7 mouse cellular contexts compared by ENCODE assay signal in the genomic region with DNA sequence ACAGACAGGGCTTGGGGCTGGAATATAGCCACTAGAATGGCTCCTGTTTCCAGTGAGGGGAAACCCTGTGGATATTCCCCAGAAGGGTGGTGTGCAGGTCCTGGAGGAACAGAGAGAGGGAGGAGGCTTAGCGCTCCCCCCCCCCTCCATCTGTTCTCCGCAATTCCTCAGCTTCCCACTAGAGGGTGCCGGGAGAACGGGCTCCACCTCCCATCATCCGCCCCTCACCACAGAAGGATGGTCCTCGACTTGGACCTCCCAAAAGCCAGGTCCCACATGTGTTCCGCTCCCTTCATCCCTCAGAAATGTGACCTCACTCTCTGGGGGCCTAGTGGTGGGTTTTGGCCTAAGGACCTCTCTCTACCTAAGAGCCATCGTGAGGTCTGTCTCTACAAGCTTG. TPM values are rescaled to one million over a fixed set of nuclear protein-coding genes. Genes with fewer than 3 reads are reported as not detected.
DNase-seq lines count a peak whose midpoint lies in the region; ATAC-seq lines count a peak whose summit lies in the region.

No protein-coding gene starts in this region.

- peak; percentile 61 for DNase-seq in right cerebral cortex, postnatal 25 days
- DNase-seq in right cerebral cortex, postnatal 14 days, result no peak
- DNase-seq in cerebellum, adult 11 months, result peak; percentile 44
- peak; percentile 22 for DNase-seq in skeletal muscle tissue, adult 2 months (ENCODE audit: low read depth, low spot score)

- peak; percentile 39; the same call in 1 of the 2 replicates for ATAC-seq in forebrain, embryonic 16.5 days
- ATAC-seq in hindbrain, embryonic 15.5 days (ENCODE audit: low FRiP score, low read depth), result 0 out of 2 replicates have a peak, but pooled peaks have one; percentile 10
- peak; percentile 49 for ATAC-seq in lung, embryonic 16.5 days (ENCODE audit: low read depth)

- H3K9ac ChIP-seq in forebrain, embryonic 16.5 days (replicated peaks; ENCODE audit: low read depth, low read length), result no peak overlapping the region
- H3K9ac ChIP-seq in hindbrain, embryonic 15.5 days, result no peak overlapping the region
- H3K9ac ChIP-seq in lung, embryonic 16.5 days (ENCODE audit: low read length), result no peak overlapping the region

- WGBS in forebrain, embryonic 16.5 days, result 8% methylated on average over 6 of the region's 8 CpGs
- 5% methylated on average over 8 of the region's 8 CpGs for WGBS in hindbrain, embryonic 15.5 days
- WGBS in lung, embryonic 16.5 days, result 4% methylated on average over 8 of the region's 8 CpGs

- peaks cover 29% of the 10 kb centered on the region for H3K4me1 ChIP-seq in forebrain, embryonic 16.5 days (replicated peaks; ENCODE audit: control insufficient read depth, insufficient read depth, low read length)
- peaks cover 43% of the 10 kb centered on the region for H3K4me1 ChIP-seq in hindbrain, embryonic 15.5 days (replicated peaks)
- H3K4me1 ChIP-seq in lung, embryonic 16.5 days (replicated peaks; ENCODE audit: control insufficient read depth, insufficient read depth, low read length), result peaks cover 13% of the 10 kb centered on the region

- no peaks in the 10 kb centered on the region for H3K27me3 ChIP-seq in forebrain, embryonic 16.5 days (replicated peaks; ENCODE audit: control insufficient read depth, insufficient read depth, low read length)
- no peaks in the 10 kb centered on the region for H3K27me3 ChIP-seq in hindbrain, embryonic 15.5 days
- peaks cover 10% of the 10 kb centered on the region for H3K27me3 ChIP-seq in lung, embryonic 16.5 days (ENCODE audit: control insufficient read depth, insufficient read depth, low read depth, low read length)

- no peaks in the 10 kb centered on the region for H3K9me3 ChIP-seq in forebrain, embryonic 16.5 days (ENCODE audit: control insufficient read depth, low read length)
- no peaks in the 10 kb centered on the region for H3K9me3 ChIP-seq in hindbrain, embryonic 15.5 days
- no peaks in the 10 kb centered on the region for H3K9me3 ChIP-seq in lung, embryonic 16.5 days (ENCODE audit: control insufficient read depth, low read length)

- H3K4me3 ChIP-seq in forebrain, embryonic 16.5 days (replicated peaks; ENCODE audit: low read length), result no peak overlapping the region
- no peak overlapping the region for H3K4me3 ChIP-seq in hindbrain, embryonic 15.5 days
- H3K4me3 ChIP-seq in lung, embryonic 16.5 days (ENCODE audit: low read length), result no peak overlapping the region

- H3K36me3 ChIP-seq in forebrain, embryonic 16.5 days (ENCODE audit: control insufficient read depth, insufficient read depth), result no peaks in the 10 kb centered on the region
- H3K36me3 ChIP-seq in hindbrain, embryonic 15.5 days, result no peaks in the 10 kb centered on the region
- no peaks in the 10 kb centered on the region for H3K36me3 ChIP-seq in lung, embryonic 16.5 days (ENCODE audit: control insufficient read depth, insufficient read depth, low read length)

- no peak overlapping the region for H3K27ac ChIP-seq in forebrain, embryonic 16.5 days (ENCODE audit: low read length)
- H3K27ac ChIP-seq in hindbrain, embryonic 15.5 days (replicated peaks), result no peak overlapping the region
- peak overlapping the region; percentile 86 for H3K27ac ChIP-seq in lung, embryonic 16.5 days (ENCODE audit: low read length)

- H3K4me2 ChIP-seq in forebrain, embryonic 16.5 days (ENCODE audit: low read length), result no peak overlapping the region
- no peak overlapping the region for H3K4me2 ChIP-seq in hindbrain, embryonic 15.5 days
- peak overlapping the region; percentile 48; the same call in 1 of the 2 replicates for H3K4me2 ChIP-seq in lung, embryonic 16.5 days (ENCODE audit: low read depth, low read length)

RNA-seq across cellular contexts. Expression of gene Col16a1, which starts 11.5 kb away (rescaled TPM):
- 7.4 and 8.7 TPM in 2 replicates for polyA plus RNA-seq in forebrain, embryonic 16.5 days (2015; fragmentation: Nextera tagmentation; extraction: Ambion mirVana)
- polyA plus RNA-seq in hindbrain, embryonic 15.5 days (2015; fragmentation: Nextera tagmentation; extraction: Ambion mirVana), result 13.4 and 13.9 TPM in 2 replicates
- 44.5 and 50.1 TPM in 2 replicates for polyA plus RNA-seq in lung, embryonic 16.5 days (2015; fragmentation: Nextera tagmentation; extraction: Ambion mirVana)

RNA-seq across cellular contexts. Expression of gene Adgrb2, which starts 51.4 kb away (rescaled TPM):
- polyA plus RNA-seq in forebrain, embryonic 16.5 days (2015; fragmentation: Nextera tagmentation; extraction: Ambion mirVana), result 9.6 and 12.2 TPM in 2 replicates
- 16.4 and 17.4 TPM in 2 replicates for polyA plus RNA-seq in hindbrain, embryonic 15.5 days (2015; fragmentation: Nextera tagmentation; extraction: Ambion mirVana)
- polyA plus RNA-seq in lung, embryonic 16.5 days (2015; fragmentation: Nextera tagmentation; extraction: Ambion mirVana), result 0.40 and 1.0 TPM in 2 replicates
